Mouse (Mus musculus) ES-Bruce4 (cell line): ENCODE results near the gene Cdc20. TPM values are rescaled to one million over a fixed set of nuclear protein-coding genes. Genes with fewer than 3 reads are reported as not detected.

Source experiments
- H3K27ac ChIP-seq: 2 replicates; pipeline ENCODE4 v1.5.1; 2012; ENCODE audit warnings: low read length, inconsistent platforms; ENCODE audit not compliant: insufficient read depth
- H3K27me3 ChIP-seq: 2 replicates; pipeline ENCODE4 v1.6.1; 2012; ENCODE audit warnings: mild to moderate bottlenecking, low read length, inconsistent platforms; ENCODE audit not compliant: control insufficient read depth, poor library complexity, insufficient read depth, severe bottlenecking
- H3K36me3 ChIP-seq: 2 replicates; pipeline ENCODE4 v1.6.1; 2012; ENCODE audit warnings: inconsistent platforms, mild to moderate bottlenecking, low read length, moderate library complexity; ENCODE audit not compliant: control insufficient read depth, poor library complexity, insufficient read depth, severe bottlenecking
- H3K4me1 ChIP-seq: one replicate; pipeline ENCODE4 v1.8.1; 2011; ENCODE audit warnings: low read length; ENCODE audit not compliant: control insufficient read depth, insufficient read depth
- H3K4me3 ChIP-seq: 2 replicates; pipeline ENCODE4 v1.5.1; 2011; ENCODE audit warnings: low read depth, mild to moderate bottlenecking, low read length
- H3K9ac ChIP-seq: 2 replicates; pipeline ENCODE4 v1.6.1; 2012; ENCODE audit warnings: low read depth, mild to moderate bottlenecking, inconsistent platforms; ENCODE audit not compliant: poor library complexity, severe bottlenecking
- H3K9me3 ChIP-seq: replicated peaks from 2 replicates; pipeline ENCODE4 v1.6.1; 2012; ENCODE audit warnings: mild to moderate bottlenecking, low read length, inconsistent platforms; ENCODE audit not compliant: control insufficient read depth, poor library complexity, insufficient read depth, severe bottlenecking
- CTCF ChIP-seq: IDR thresholded peaks from one replicate; pipeline ENCODE4 v1.8.1; 2011; ENCODE audit warnings: low read depth, low read length
- EP300 ChIP-seq: IDR thresholded peaks from 2 replicates; pipeline ENCODE4 v1.6.1; 2011; ENCODE audit warnings: low read depth, low read length; ENCODE audit not compliant: insufficient read depth
- POLR2A ChIP-seq: IDR thresholded peaks from one replicate; pipeline ENCODE4 v1.8.1; 2011; ENCODE audit warnings: low read length; ENCODE audit not compliant: insufficient read depth
- polyA plus RNA-seq: library from polyadenylated mRNA; stranded (reverse); fragments of >200 nt; gene quantifications from 2 replicates; pipeline ENCODE4 v1.2.4, GENCODE M21; 2011; ENCODE audit warnings: low read depth; ENCODE audit not compliant: missing spikeins, insufficient read depth, insufficient read length

The Cdc20 gene
- 216 and 224 TPM in 2 replicates for polyA plus RNA-seq

DNA sequence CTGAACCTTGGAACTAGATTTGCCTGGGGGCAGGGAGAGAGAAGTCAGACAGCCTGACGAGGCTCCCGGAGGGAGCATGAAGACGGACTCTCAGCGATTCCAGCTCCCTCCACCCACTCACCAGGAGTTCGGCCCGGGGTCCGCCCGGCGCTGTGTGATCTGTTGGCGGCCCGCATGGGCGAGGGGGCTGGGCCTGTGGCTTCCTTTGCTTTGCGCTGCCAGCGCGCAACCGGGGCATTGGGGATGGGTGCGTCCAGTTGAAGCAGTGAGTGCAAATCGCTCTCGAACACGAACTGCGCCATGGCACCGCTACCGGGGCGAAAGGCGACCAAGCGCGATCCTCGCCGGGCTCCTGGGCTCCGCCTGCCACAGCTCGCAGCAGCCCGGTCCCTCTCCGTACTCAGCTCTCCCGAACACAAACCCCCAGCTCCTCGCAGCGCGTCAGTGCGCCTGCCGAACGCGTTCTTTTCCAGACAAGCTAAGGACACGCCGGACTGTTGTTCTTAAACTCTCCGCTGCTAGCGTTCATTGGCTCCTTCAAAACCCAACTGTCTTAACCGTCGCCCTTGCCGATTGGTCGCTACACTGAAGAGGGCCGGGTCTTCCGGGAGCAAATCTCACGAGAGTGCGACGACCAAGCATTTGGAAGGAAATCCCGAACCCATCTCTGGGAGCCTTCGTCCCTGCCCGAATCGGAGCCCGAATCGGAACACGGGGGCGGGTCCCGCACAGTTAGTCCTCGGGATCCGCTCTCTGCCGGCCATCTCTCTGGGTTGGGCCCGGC, at the start of gene Cdc20:
Gene Cdc20, minus strand, starts transcription at position 533 of the 784 bp plus-strand sequence.
- peaks cover 3% of the 10 kb centered on the region for H3K4me1 ChIP-seq

DNA sequence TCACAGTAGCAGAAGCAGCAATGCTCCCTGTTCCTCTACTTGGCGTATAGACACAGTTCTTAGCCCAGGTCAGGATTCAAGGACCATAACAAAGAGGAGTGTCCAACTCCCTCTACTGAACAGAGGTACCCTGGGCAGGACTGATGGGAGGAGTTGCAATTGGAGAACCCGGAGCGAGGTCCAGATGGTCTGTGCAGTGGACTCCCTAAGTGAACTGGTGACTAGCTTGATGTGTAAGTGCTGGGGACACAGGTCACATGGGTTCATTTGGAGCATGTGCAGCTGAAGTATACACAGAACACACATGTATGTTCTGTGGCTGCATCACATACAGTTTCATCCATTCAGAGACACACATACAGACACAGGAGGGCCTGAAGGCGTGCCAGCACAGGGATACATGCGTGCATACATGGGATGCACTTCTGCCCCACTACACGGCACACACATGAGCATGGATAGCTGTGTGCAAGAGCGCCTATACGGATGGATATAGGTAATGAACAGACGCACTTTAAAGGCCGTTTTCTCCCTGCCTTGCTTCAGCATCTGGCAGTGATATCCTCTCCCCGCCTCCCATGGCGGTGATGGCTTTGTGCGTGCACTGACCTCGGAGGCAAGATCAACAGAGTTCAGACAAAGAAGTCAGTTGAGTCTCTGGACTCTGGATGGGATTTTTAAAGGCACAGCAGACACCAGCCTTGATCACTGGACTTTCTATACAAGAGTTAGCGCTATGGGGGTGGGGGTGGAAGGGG, 39.8 kb upstream of the Cdc20 start:
- Histone ChIP-seq H3K4me1 (no peaks in the 10 kb centered on the region), H3K9me3 (0 out of 2 replicates have a peak, but pooled peaks cover 3% of the 10 kb centered on the region), H3K9ac (no peak overlapping the region), H3K36me3 (no peaks in the 10 kb centered on the region), H3K27me3 (no peaks in the 10 kb centered on the region), H3K4me3 (no peak overlapping the region), H3K27ac (no peak overlapping the region)
- TF ChIP-seq EP300: no peak
- no peak for TF ChIP-seq POLR2A
- TF ChIP-seq CTCF: no peak

More for the DNA sequence above, at the start of gene Cdc20:
- no peaks in the 10 kb centered on the region for H3K27me3 ChIP-seq
- peak within 1 kb of the TSS; percentile 79 for H3K4me3 ChIP-seq
- TF ChIP-seq EP300 (no peak), POLR2A (peak; percentile 91)
- H3K27ac ChIP-seq: peak within 1 kb of the TSS; percentile 90
- H3K9me3 ChIP-seq: no peaks in the 10 kb centered on the region
- H3K36me3 ChIP-seq: peaks cover 35% of the 10 kb centered on the region
- peak within 1 kb of the TSS; percentile 77 for H3K9ac ChIP-seq

DNA sequence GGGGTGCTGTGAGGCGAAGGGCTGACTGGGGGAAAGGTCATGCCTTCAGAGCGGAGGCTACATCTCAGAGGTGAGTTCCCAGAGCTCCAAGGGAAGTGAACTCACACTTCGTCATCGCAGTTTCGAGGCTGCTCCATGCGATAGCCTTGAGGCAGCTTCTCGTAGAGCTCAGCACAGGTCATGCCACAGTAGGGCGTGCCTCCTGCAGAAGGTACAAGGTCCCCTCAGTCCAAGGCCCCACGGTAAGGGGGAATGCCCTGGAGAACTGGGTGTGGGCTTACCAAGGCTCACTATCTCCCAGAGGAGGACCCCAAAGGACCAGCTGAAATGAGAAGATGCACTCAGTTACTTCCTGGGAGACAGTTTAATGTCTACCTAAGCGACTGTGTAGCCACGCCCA, 35.5 kb upstream of the Cdc20 start:
- Histone ChIP-seq H3K27me3 (no peaks in the 10 kb centered on the region), H3K9me3 (0 out of 2 replicates have a peak, but pooled peaks cover 3% of the 10 kb centered on the region), H3K4me3 (no peak overlapping the region), H3K36me3 (no peaks in the 10 kb centered on the region), H3K4me1 (no peaks in the 10 kb centered on the region), H3K9ac (no peak overlapping the region), H3K27ac (no peak overlapping the region)
- TF ChIP-seq POLR2A (no peak), EP300 (no peak), CTCF (no peak)

DNA sequence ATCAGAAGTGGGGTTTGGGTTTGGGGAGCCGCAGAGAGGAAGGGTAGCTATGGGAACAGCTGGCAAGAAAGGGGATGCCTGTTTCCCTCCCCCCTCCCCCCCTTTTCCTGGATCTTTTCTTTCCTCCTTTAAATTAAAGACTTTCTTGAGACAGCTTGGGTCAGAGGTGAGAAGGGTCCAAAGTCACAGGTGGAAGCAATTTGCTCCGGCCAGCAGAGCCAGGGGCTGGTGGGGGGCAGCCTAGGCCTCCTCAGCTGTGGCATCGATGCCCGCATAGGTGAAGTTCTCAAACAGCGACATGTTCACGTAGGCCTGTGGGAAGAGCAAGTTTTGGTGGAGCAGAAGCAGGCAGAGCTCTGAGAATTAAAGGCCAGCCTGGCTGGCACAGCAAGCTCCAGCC, 34.1 kb upstream of the Cdc20 start:
- Histone ChIP-seq H3K36me3 (no peaks in the 10 kb centered on the region), H3K4me1 (no peaks in the 10 kb centered on the region), H3K27me3 (no peaks in the 10 kb centered on the region), H3K27ac (no peak overlapping the region), H3K9me3 (0 out of 2 replicates have a peak, but pooled peaks cover 3% of the 10 kb centered on the region), H3K9ac (no peak overlapping the region), H3K4me3 (no peak overlapping the region)
- no peak for TF ChIP-seq CTCF
- TF ChIP-seq EP300: no peak
- TF ChIP-seq POLR2A: no peak

DNA sequence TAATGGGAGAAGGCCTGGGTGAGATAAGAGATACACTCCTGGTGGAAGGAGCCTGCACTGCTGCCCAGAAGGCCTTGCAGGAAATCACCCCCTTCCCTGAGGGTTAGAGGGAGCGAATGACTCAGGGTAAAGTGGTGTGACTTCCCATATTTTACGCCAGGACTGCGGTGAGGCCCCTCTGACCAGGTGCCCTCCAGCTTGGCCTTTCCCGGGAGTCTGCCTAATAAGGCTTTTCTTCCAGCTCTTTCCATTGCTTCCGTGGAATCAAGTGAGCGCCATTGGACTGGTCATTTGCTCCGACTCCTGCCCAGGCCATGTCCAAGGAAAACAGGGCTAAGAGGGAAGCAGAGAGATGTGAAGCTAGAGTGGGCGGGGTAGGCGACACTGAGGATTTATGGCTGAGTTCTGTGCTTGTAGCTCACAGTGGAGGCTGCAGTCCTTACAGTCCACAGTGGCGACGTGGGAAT, 28.6 kb upstream of the Cdc20 start:
- H3K36me3 ChIP-seq: no peaks in the 10 kb centered on the region
- no peak overlapping the region for H3K27ac ChIP-seq
- no peaks in the 10 kb centered on the region for H3K4me1 ChIP-seq
- no peak overlapping the region for H3K4me3 ChIP-seq
- H3K9ac ChIP-seq: no peak overlapping the region
- no peak for TF ChIP-seq POLR2A
- no peak for TF ChIP-seq CTCF
- TF ChIP-seq EP300: no peak
- H3K27me3 ChIP-seq: no peaks in the 10 kb centered on the region
- H3K9me3 ChIP-seq: no peaks in the 10 kb centered on the region

DNA sequence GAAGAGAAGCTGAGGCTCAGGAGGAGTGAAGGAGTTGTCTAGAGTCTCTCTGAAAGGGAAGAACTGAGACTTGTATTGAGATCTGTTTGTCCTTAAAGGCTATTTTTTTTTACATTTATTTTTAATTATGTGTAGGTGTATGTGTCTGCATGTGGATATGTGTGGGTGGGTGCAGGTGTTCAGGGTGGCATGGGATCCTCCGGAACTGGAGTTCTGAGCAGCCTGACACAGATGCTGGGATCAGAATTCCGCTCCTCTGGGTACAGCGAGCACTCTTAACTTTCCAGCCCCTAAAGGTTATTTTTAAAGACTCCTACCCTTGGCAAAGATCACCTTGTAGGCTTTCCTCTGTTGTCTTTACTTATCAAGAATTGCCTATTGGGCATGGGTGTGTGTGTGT, 27.8 kb upstream of the Cdc20 start:
- no peaks in the 10 kb centered on the region for H3K36me3 ChIP-seq
- H3K4me1 ChIP-seq: no peaks in the 10 kb centered on the region
- no peaks in the 10 kb centered on the region for H3K9me3 ChIP-seq
- H3K4me3 ChIP-seq: no peak overlapping the region
- H3K9ac ChIP-seq: no peak overlapping the region
- H3K27me3 ChIP-seq: no peaks in the 10 kb centered on the region
- no peak overlapping the region for H3K27ac ChIP-seq
- no peak for TF ChIP-seq CTCF
- no peak for TF ChIP-seq POLR2A
- TF ChIP-seq EP300: no peak
